Mouse (Mus musculus) midbrain, postnatal 0 days (tissue): ENCODE measurements around the gene Vrk2. TPM values are rescaled to one million over a fixed set of nuclear protein-coding genes. Genes with fewer than 3 reads are reported as not detected.

Experiments
- ATAC-seq: fragments of 200-750 bp; cut with Nextera tagmentation; 2 replicates; pipeline ENCODE4 v1.8.0; 2017; ENCODE audit warnings: moderate number of reproducible peaks, mild to moderate bottlenecking, moderate TSS enrichment, moderate library complexity; ENCODE audit not compliant: low FRiP score
- DNase-seq: peaks from one replicate; pipeline ENCODE4 v3.0.0-alpha.2; 2015; ENCODE audit warnings: low spot score
- H3K27ac ChIP-seq: fragments of 300-500 bp; sonication (generic); 2 replicates; pipeline ENCODE4 v1.5.1; 2014; ENCODE audit warnings: low read depth, mild to moderate bottlenecking, low read length, mixed read lengths
- H3K27me3 ChIP-seq: fragments of 300-500 bp; sonication (generic); 2 replicates; pipeline ENCODE4 v1.6.1; 2014; ENCODE audit warnings: low read length, control low read depth, mixed read lengths; ENCODE audit not compliant: insufficient read depth
- H3K36me3 ChIP-seq: fragments of 300-500 bp; sonication (generic); 2 replicates; pipeline ENCODE4 v1.6.1; 2014; ENCODE audit warnings: low read length, control low read depth, mixed read lengths; ENCODE audit not compliant: insufficient read depth
- H3K4me1 ChIP-seq: fragments of 300-500 bp; sonication (generic); 2 replicates; pipeline ENCODE4 v1.6.1; 2014; ENCODE audit warnings: mild to moderate bottlenecking, control low read depth, antibody characterized with exemption, low read length, mixed read lengths; ENCODE audit not compliant: insufficient read depth
- H3K4me2 ChIP-seq: fragments of 300-500 bp; sonication (generic); 2 replicates; pipeline ENCODE4 v1.6.1; 2014; ENCODE audit warnings: low read depth, mild to moderate bottlenecking, low read length, mixed read lengths; ENCODE audit not compliant: poor library complexity, severe bottlenecking
- H3K4me3 ChIP-seq: fragments of 300-500 bp; sonication (generic); 2 replicates; pipeline ENCODE4 v1.5.1; 2014; ENCODE audit warnings: low read depth, mild to moderate bottlenecking, low read length, moderate library complexity
- H3K9ac ChIP-seq: fragments of 300-500 bp; sonication (generic); replicated peaks from 2 replicates; pipeline ENCODE4 v1.6.1; 2014; ENCODE audit warnings: mild to moderate bottlenecking, low read length, moderate library complexity, mixed read lengths; ENCODE audit not compliant: poor library complexity, severe bottlenecking
- H3K9me3 ChIP-seq: fragments of 300-500 bp; sonication (generic); 2 replicates; pipeline ENCODE4 v1.6.1; 2016; ENCODE audit warnings: low read length, control low read depth
- CTCF ChIP-seq: IDR thresholded peaks from 2 replicates; pipeline ENCODE4 v1.5.1; 2016; ENCODE audit warnings: antibody characterized with exemption, mild to moderate bottlenecking
- WGBS: fragments of 180-500 bp; shearing (Covaris S2); extraction: QIAGEN DNeasy Blood & Tissue Kit; methylation state at CpG from one replicate; pipeline ENCODE4 v1.1.7; 2014; 5-methylcytosine and 5-hydroxymethylcytosine counted together
- polyA plus RNA-seq: library from polyadenylated mRNA; unstranded; fragments of >200 nt; fragmentation: Nextera tagmentation; extraction: Ambion mirVana; gene quantifications from 2 replicates; pipeline ENCODE4 v1.2.1, GENCODE M21; 2015
- total RNA-seq: library from RNA; depleted of rRNA; stranded (reverse); fragments of >200 nt; gene quantifications from 2 replicates; pipeline ENCODE4 v1.2.3, GENCODE M21; 2014; rRNA removed

The Vrk2 gene
- total and polyA plus RNA-seq, 2 experiments from 2014 or later, result 1.9 to 2.6 TPM

DNA sequence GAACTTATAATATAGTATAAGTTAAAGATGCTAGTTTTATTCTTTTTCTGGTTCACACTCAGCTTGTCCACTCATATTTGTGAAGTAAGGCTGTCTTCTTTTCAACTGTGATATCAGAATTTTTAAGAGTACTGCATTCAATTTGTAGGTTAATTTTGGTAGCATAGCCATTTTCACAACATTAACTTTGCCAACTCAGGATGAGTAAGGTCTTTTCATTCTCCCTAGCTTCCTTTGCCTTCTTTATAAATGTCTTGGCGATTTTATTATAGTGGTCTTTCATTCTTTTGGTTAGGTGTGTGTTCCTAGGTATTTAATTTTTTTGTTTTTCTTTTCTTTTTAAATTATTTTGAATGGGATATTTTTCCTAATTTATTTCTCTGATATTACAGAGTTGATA is 143.2 kb downstream of the Vrk2 start:
- ATAC-seq (no peak), DNase-seq (no peak)
- no peaks in the 10 kb centered on the region for H3K27me3 ChIP-seq
- no peaks in the 10 kb centered on the region for H3K36me3 ChIP-seq
- no peak overlapping the region for H3K27ac ChIP-seq
- TF ChIP-seq CTCF, result no peak
- no peaks in the 10 kb centered on the region for H3K4me1 ChIP-seq
- H3K4me2 ChIP-seq, result no peak overlapping the region
- H3K9me3 ChIP-seq, result no peaks in the 10 kb centered on the region
- H3K4me3 ChIP-seq, result no peak overlapping the region
- 91% methylated on average over 1 of the region's 1 CpGs for WGBS
- H3K9ac ChIP-seq, result no peak overlapping the region

DNA sequence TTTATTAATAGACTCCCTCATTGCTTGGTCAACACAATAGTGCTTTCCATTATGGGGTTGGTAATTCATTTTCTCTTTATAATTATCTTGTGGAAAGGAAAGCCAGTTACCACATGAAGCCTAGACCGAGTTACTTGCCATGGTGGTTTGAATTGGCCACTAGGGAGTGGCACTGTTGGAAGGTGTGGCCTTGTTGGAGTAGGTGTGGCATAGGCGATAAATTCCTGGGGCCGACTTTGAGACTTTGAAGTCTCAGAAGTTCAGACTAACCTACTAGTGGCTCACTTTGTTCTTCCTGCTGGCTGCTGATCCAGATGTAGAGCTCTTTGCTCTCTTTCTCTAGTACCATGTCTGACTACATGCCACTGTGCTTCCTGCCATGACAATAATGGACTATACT is 144.0 kb downstream of the Vrk2 start:
- Histone ChIP-seq H3K9ac (no peak overlapping the region), H3K4me3 (no peak overlapping the region), H3K27me3 (no peaks in the 10 kb centered on the region), H3K4me2 (no peak overlapping the region), H3K4me1 (no peaks in the 10 kb centered on the region), H3K9me3 (no peaks in the 10 kb centered on the region), H3K36me3 (no peaks in the 10 kb centered on the region), H3K27ac (no peak overlapping the region)
- DNase-seq (no peak), ATAC-seq (no peak)
- WGBS, result 93% methylated on average over 3 of the region's 3 CpGs
- TF ChIP-seq CTCF, result no peak

DNA sequence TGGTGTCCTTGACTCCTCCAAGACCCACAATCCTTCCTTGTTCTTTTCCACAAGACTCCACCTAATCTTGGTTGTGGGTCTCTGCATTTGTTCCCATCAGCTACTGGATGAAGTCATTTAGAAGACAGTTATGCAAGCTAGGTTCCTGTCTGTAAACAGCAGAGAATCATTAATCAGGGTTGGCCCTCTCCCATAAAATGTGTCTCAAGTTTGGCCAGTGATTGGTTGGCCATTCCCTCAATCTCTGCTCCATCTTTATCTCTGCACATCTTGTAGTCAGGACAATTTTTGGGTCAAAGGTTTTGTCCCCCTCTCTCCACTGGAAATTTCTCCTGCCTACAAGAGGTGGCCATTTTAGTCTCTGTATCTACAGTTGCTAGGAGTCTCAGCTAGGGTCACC is 149.4 kb downstream of the Vrk2 start:
- Histone ChIP-seq H3K4me3 (no peak overlapping the region), H3K9me3 (no peaks in the 10 kb centered on the region), H3K4me1 (no peaks in the 10 kb centered on the region), H3K9ac (no peak overlapping the region), H3K27ac (no peak overlapping the region), H3K4me2 (no peak overlapping the region), H3K36me3 (no peaks in the 10 kb centered on the region), H3K27me3 (no peaks in the 10 kb centered on the region)
- ATAC-seq (no peak), DNase-seq (no peak)
- no peak for TF ChIP-seq CTCF

DNA sequence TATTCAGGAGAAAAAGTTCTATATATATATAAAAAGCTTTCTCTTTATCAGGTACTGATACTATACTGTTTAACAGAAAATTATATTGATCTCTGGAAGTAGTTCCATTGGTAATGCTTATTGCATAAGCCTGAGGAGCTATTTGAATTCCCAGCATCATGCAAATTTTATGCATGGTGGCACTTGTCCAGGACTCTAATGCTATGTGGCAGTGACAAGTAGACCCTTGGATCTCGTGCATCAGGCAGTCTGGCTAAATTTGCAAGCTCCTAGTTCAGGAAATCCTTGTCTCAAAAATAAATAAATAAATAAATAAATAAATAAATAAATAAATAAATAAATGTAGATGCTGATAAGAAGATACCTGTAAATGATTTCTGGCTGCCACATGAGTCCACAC is 152.7 kb downstream of the Vrk2 start:
- DNase-seq, result no peak
- no peaks in the 10 kb centered on the region for H3K9me3 ChIP-seq
- H3K4me2 ChIP-seq, result no peak overlapping the region
- no peak overlapping the region for H3K27ac ChIP-seq
- no peaks in the 10 kb centered on the region for H3K27me3 ChIP-seq
- no peak for TF ChIP-seq CTCF
- H3K4me3 ChIP-seq, result no peak overlapping the region
- no peak overlapping the region for H3K9ac ChIP-seq
- H3K36me3 ChIP-seq, result no peaks in the 10 kb centered on the region
- no peaks in the 10 kb centered on the region for H3K4me1 ChIP-seq
- no peak for ATAC-seq
- WGBS, result 46% methylated on average over 1 of the region's 1 CpGs

DNA sequence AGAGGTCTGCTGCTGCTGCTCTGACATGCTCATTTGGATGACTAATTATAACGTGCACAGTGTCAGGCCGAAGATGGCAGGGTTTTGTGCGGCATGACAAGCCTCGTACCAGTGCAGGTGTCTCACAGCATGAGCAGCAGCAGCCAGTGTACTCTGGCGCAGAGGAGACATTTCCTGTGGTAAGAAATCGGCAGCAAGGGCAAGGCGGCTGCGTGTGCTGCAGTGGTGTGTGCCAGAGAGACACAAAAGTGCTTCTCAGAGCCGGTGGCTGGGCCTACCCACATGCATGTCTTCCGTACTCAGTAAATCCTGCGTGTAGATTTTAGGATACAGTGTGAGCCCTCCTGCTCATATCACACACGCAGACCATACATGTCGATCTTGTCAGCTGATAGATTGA is 156.0 kb downstream of the Vrk2 start:
- Histone ChIP-seq H3K4me3 (no peak overlapping the region), H3K27ac (peak overlapping the region; percentile 1; the same call in 1 of the 2 replicates), H3K27me3 (no peaks in the 10 kb centered on the region), H3K9ac (no peak overlapping the region), H3K36me3 (no peaks in the 10 kb centered on the region), H3K4me1 (no peaks in the 10 kb centered on the region), H3K9me3 (no peaks in the 10 kb centered on the region), H3K4me2 (no peak overlapping the region)
- WGBS, result 60% methylated on average over 13 of the region's 13 CpGs
- ATAC-seq (peak; percentile 49; the same call in 1 of the 2 replicates), DNase-seq (peak; percentile 60)
- no peak for TF ChIP-seq CTCF

DNA sequence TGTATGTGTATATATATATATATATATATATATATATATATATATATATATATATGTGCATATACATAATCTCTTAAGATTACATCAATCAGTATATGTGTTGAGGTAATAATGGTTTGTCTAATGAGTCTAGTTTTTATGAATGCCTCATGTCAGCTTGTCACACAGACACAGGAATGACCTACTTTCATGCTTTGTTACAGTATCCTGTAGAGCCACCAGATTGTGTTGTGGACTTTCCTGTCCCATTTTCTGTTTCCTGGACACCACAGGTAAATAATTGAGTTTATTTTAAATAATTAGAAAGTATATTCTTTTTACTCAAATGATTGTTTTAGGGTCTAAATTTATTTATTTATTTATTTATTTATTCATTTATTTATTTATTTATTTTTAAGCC is 159.6 kb downstream of the Vrk2 start:
- DNase-seq (no peak), ATAC-seq (no peak)
- no peaks in the 10 kb centered on the region for H3K4me1 ChIP-seq
- no peaks in the 10 kb centered on the region for H3K27me3 ChIP-seq
- H3K27ac ChIP-seq, result no peak overlapping the region
- H3K4me3 ChIP-seq, result no peak overlapping the region
- H3K9me3 ChIP-seq, result no peaks in the 10 kb centered on the region
- no peak for TF ChIP-seq CTCF
- H3K9ac ChIP-seq, result no peak overlapping the region
- no peaks in the 10 kb centered on the region for H3K36me3 ChIP-seq
- no peak overlapping the region for H3K4me2 ChIP-seq

DNA sequence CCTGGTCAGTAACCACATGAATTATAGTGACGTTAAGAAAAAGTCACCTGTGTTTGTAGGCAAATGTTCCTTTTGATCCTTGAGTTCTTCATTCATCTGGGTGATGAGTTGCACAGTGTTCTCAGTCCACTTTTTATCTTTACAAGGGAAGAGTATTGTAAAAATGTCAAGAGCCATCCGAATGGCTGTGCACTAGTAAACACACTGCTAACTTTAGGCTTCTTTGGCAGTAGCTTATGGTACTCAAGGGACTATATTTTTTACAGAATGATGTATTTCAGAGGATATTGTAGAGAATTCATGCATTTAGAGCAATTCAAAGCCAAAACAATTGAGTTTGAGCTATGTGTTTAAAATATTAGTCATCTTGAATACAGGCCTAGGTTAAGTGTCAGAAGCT is 172.3 kb downstream of the Vrk2 start:
- Histone ChIP-seq H3K9ac (no peak overlapping the region), H3K4me2 (no peak overlapping the region), H3K27me3 (no peaks in the 10 kb centered on the region), H3K27ac (no peak overlapping the region), H3K4me1 (no peaks in the 10 kb centered on the region), H3K36me3 (no peaks in the 10 kb centered on the region), H3K4me3 (no peak overlapping the region), H3K9me3 (no peaks in the 10 kb centered on the region)
- DNase-seq, result no peak
- TF ChIP-seq CTCF, result no peak
- ATAC-seq, result no peak
- WGBS, result 85% methylated on average over 2 of the region's 2 CpGs

Other genes starting within 250 kb of the Vrk2 start
- 12.7 and 16.0 TPM in 2 replicates for gene Fancl, start 207.9 kb downstream of the Vrk2 start, total RNA-seq
- 14.9 and 15.9 TPM in 2 replicates for gene Fancl, start 207.9 kb downstream of the Vrk2 start, polyA plus RNA-seq
- not detected in 2 replicates for gene Gm6899, start 758 bp downstream of the Vrk2 start, total RNA-seq
- gene Gm6899, start 758 bp downstream of the Vrk2 start, polyA plus RNA-seq, result not detected in 2 replicates